Mouse (Mus musculus) gastrocnemius, adult 2 months (tissue): ENCODE results near the gene Tbce. TPM values are rescaled to one million over a fixed set of nuclear protein-coding genes. Genes with fewer than 3 reads are reported as not detected.
"Not testable (repeated sequence)": the region's sequence is repeated elsewhere in the genome, so short reads cannot be mapped to it uniquely, and the experiment has no call there.

Experiments
- DNase-seq: peaks from one replicate; pipeline ENCODE4 v3.0.0; 2022
- H3K27ac ChIP-seq: fragments of 200-600 bp; 2 replicates; pipeline ENCODE4 v1.8.1; 2022; ENCODE audit warnings: mild to moderate bottlenecking
- H3K4me3 ChIP-seq: fragments of 200-600 bp; 2 replicates; pipeline ENCODE4 v1.8.1; 2022; ENCODE audit warnings: mild to moderate bottlenecking, moderate library complexity
- CTCF ChIP-seq: fragments of 200-600 bp; IDR thresholded peaks from 2 replicates; pipeline ENCODE4 v1.8.1; 2022; ENCODE audit warnings: antibody characterized with exemption, mild to moderate bottlenecking, moderate library complexity
- intact Hi-C: fragments of 180-260 bp; cut with DNase I; formaldehyde crosslinking; loops from one replicate; pipeline ENCODE4 v1.15.1; 2025
- total RNA-seq, 2 experiments: library from RNA; stranded (reverse); gene quantifications; 2 replicates each; pipeline ENCODE4 v1.2.3; 2021

The Tbce gene
- total RNA-seq, 2 experiments from 2014 or later = 16.6 to 18.9 TPM

DNA sequence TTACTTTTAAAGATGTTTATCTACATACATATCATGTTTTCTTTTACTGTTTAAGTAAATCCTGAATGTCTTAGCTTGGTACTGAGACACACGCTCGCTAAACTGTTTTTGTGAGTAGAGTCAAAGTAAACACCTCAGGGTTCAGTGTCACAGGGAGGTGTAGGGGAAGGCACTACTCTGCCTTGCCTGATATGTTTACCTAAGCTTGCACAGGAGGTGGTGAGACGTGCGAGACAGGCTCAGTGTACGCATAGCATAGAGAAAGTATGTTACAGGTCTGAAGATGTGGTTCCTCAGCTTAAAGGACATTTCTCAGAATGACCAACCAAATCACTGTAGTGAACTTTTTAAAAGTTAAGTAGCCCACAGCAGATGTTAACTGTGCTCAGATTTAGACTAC, 42.0 kb downstream of the Tbce start:
- no peak overlapping the region for H3K4me3 ChIP-seq
- H3K27ac ChIP-seq = no peak overlapping the region
- no peak for TF ChIP-seq CTCF
- intact Hi-C loops = no loop called here
- DNase-seq = no peak

- TF ChIP-seq CTCF = no peak
- peak; percentile 83 for DNase-seq
- intact Hi-C loops = loop anchor here (1.0 kb wide), 1 partner anchor 40 kb away; no protein-coding TSS in a partner anchor
- Histone ChIP-seq H3K27ac (peak overlapping the region; percentile 83), H3K4me3 (no peak overlapping the region; the same call in 1 of the 2 replicates)
Observed at GRCm38 (mm10) chr13:13995046-13995445, 44.4 kb downstream of the Tbce start.

DNA sequence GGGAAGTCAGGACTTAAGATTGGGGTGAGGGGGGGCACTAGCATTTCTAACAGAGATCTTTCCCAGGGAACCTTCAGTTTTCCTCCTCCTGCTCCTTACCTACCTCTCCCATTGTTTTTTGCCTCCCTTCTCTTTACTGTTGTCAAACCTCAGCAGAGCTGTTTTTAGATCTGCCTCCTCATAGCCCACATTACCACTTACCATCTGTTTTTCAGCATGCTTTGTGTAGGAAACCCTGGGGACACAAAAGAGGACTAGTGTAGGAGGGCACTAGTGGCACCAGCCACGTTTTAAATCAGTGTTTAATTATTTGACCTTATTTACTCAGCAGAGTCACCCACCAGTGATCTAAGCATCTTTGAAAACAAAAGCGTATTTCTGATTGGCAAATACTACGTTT, 46.4 kb downstream of the Tbce start:
- H3K27ac ChIP-seq = peak overlapping the region; percentile 83
- no peak overlapping the region for H3K4me3 ChIP-seq
- DNase-seq = no peak
- intact Hi-C loops = no loop called here
- TF ChIP-seq CTCF = no peak

DNA sequence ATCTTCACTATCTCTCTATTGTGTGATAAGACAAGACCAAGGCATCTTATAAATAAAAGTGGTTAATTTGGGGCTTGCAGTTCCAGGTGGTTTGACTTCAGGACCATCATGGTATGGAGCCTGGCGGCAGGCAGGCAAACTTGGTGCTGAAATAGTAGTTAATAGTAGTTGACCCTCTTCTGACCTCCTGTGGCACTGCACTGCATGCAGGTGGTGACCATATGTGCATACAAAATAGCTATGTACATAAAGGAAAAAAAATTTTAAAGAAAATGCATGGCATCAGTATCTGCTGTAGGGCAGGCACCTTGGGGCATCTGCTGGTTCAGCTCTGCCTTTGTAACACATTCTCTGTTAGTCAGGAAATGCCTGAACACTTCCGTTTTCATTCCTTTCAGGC, 49.0 kb downstream of the Tbce start:
- peak overlapping the region; percentile 83 for H3K27ac ChIP-seq
- H3K4me3 ChIP-seq = no peak overlapping the region
- intact Hi-C loops = no loop called here
- no peak for DNase-seq
- no peak for TF ChIP-seq CTCF

DNA sequence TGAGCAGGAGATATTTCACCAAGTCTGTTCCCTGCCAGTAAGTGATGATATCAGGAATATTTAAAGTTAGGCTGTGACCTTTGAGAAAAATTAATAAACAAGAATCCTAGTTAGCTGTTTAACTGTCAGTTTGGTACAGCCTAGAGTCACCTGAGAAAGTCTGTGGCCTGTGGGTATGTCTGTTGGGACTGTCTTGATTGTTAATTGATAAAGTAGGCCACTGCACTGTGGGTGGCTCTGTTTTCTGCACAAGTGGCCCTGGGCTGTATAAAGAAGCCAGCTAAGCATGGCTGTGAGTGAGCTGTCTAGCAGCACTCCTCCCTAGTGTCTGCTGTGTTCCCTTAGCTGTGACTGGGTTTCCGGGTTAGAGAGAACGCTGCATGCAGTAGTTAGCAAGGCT, 50.3 kb downstream of the Tbce start:
- DNase-seq = no peak
- Histone ChIP-seq H3K4me3 (no peak overlapping the region), H3K27ac (peak overlapping the region; percentile 83)
- no peak for TF ChIP-seq CTCF
- intact Hi-C loops = no loop called here

DNA sequence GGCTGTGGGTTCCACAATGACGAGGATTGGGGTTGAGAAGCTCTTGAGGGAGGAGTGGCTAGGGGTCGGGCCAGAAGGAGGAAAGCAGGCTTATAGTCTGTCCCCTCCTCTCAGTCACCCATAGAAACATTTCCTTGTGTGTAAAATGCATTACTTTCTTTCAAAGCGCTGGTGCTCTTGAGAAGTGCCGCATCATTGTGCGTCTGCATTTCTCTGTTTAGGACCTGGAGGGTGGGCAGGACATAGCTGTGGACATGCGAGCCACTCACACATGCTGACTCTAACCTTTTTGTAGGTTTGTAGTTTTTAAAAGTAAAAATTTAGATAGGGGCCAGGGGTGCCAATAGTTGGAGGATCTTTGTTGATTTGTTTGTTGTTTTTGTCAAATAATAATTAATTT, 55.9 kb downstream of the Tbce start:
- Histone ChIP-seq H3K27ac (peak overlapping the region; percentile 24; the same call in 1 of the 2 replicates), H3K4me3 (no peak overlapping the region)
- DNase-seq = no peak
- intact Hi-C loops = no loop called here
- no peak for TF ChIP-seq CTCF

- intact Hi-C loops, H3K27ac ChIP-seq, H3K4me3 ChIP-seq, DNase-seq: not testable (repeated sequence)
Observed at GRCm38 (mm10) chr13:13981842-13982241, 57.6 kb downstream of the Tbce start.

GRCm38 (mm10) chr13:13969796-13970195, 69.6 kb downstream of the Tbce start:
- no peak for TF ChIP-seq CTCF
- intact Hi-C loops = no loop called here
- DNase-seq = no peak
- Histone ChIP-seq H3K27ac (peak overlapping the region; percentile 86), H3K4me3 (no peak overlapping the region)

- Histone ChIP-seq H3K4me3 (no peak overlapping the region; the same call in 1 of the 2 replicates), H3K27ac (peak overlapping the region; percentile 86)
- intact Hi-C loops = no loop called here
- TF ChIP-seq CTCF = no peak
- peak; percentile 42 for DNase-seq
Observed at GRCm38 (mm10) chr13:13968629-13969111, 70.8 kb downstream of the Tbce start.

- H3K4me3 ChIP-seq = no peak overlapping the region
Observed at GRCm38 (mm10) chr13:13966172-13966571, 73.3 kb downstream of the Tbce start.

DNA sequence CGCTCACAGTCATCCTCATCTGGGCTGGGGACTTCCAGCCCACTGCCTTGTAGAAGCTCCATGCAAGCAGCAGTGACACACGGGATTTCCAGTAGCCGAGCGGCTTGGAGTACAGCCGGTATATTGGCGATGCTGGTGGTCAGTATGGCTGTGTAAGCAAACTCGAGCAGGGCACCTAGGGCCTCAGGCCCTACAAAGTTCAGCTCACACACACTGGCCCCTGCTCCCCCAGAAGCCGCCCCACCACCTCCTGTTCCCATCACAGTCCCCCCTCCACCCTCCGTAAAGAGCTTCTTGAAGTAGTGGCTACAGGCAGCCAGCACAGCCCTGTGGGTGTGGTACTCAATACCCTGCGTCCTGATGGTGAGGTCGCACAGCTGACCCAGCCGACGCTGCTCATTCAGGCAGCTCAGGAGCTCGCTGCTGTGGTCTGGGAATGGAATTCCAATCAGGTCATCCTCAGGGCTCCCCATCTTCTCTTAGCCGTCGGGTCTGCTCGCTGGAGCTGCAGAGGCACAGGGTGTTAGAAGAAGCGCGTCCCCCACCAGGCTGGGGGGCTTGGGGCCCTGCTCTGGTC, 74.0 kb downstream of the Tbce start:
- peak overlapping the region; percentile 34 for H3K4me3 ChIP-seq
- no peak for TF ChIP-seq CTCF
- H3K27ac ChIP-seq = peak overlapping the region; percentile 99
- intact Hi-C loops = no loop called here
- peak; percentile 45 for DNase-seq

More at GRCm38 (mm10) chr13:13966172-13966571, 73.3 kb downstream of the Tbce start:
- DNase-seq = no peak
- no peak for TF ChIP-seq CTCF
- peak overlapping the region; percentile 99 for H3K27ac ChIP-seq
- intact Hi-C loops = no loop called here

- Histone ChIP-seq H3K27ac (peak overlapping the region; percentile 99), H3K4me3 (peak overlapping the region; percentile 53)
- no peak for DNase-seq
- intact Hi-C loops = no loop called here
- TF ChIP-seq CTCF = no peak
Observed at GRCm38 (mm10) chr13:13961046-13961445, 78.4 kb downstream of the Tbce start.

GRCm38 (mm10) chr13:13960211-13960610, 79.2 kb downstream of the Tbce start:
- H3K27ac ChIP-seq = peak overlapping the region; percentile 99
- DNase-seq = peak; percentile 67

GRCm38 (mm10) chr13:13956686-13957085, 82.8 kb downstream of the Tbce start:
- TF ChIP-seq CTCF = no peak
- H3K27ac ChIP-seq = peak overlapping the region; percentile 99
- H3K4me3 ChIP-seq = peak overlapping the region; percentile 77
- DNase-seq = no peak
- intact Hi-C loops = loop anchor here (5.0 to 10.0 kb wide), 3 partner anchors 81 to 658 kb away; partner anchors contain the start of genes Arid4b, Ggps1, Mrpl32 and Psma2

More at GRCm38 (mm10) chr13:13960211-13960610, 79.2 kb downstream of the Tbce start:
- peak overlapping the region; percentile 53 for H3K4me3 ChIP-seq
- intact Hi-C loops = no loop called here
- no peak for TF ChIP-seq CTCF
